Mouse (Mus musculus): ENCODE data around the gene Ciita. TPM values are rescaled to one million over a fixed set of nuclear protein-coding genes. Genes with fewer than 3 reads are reported as not detected.

The Ciita gene
- 0.37 and 0.51 TPM in 2 replicates for polyA plus RNA-seq (2015; fragmentation: Nextera tagmentation; extraction: Ambion mirVana)

- no peaks in the 10 kb centered on the region for H3K4me1 ChIP-seq
These were observed at the start of gene Ciita for GRCm38 (mm10) chr16:10479857-10480256. Gene Ciita, plus strand, starts transcription at chr16:10480059.

GRCm38 (mm10) chr16:10431911-10432310 is 47.9 kb upstream of the Ciita start:
- no peaks in the 10 kb centered on the region for H3K27me3 ChIP-seq
- no peak for ATAC-seq (replicated peaks)
- 65% methylated on average over 1 of the region's 1 CpGs for WGBS
- peaks cover 7% of the 10 kb centered on the region for H3K36me3 ChIP-seq
- H3K4me3 ChIP-seq, result no peak overlapping the region
- H3K4me2 ChIP-seq (replicated peaks), result no peak overlapping the region
- no peaks in the 10 kb centered on the region for H3K9me3 ChIP-seq
- H3K9ac ChIP-seq (replicated peaks), result no peak overlapping the region
- no peaks in the 10 kb centered on the region for H3K4me1 ChIP-seq
- no peak overlapping the region for H3K27ac ChIP-seq (replicated peaks)

More at GRCm38 (mm10) chr16:10479857-10480256, at the start of gene Ciita:
- no peak for ATAC-seq (replicated peaks)
- Histone ChIP-seq H3K27ac (replicated peaks) (no peak within 1 kb of the TSS), H3K9me3 (no peaks in the 10 kb centered on the region), H3K36me3 (no peaks in the 10 kb centered on the region), H3K9ac (replicated peaks) (no peak within 1 kb of the TSS), H3K4me2 (replicated peaks) (no peak within 1 kb of the TSS), H3K4me3 (no peak within 1 kb of the TSS), H3K27me3 (no peaks in the 10 kb centered on the region)
- 81% methylated on average over 5 of the region's 5 CpGs for WGBS

GRCm38 (mm10) chr16:10432387-10432786 is 47.5 kb upstream of the Ciita start:
- Histone ChIP-seq H3K4me1 (no peaks in the 10 kb centered on the region), H3K27me3 (no peaks in the 10 kb centered on the region)
- WGBS, result 92% methylated on average over 4 of the region's 4 CpGs

GRCm38 (mm10) chr16:10433344-10433743 is 46.5 kb upstream of the Ciita start:
- H3K27ac ChIP-seq (replicated peaks), result no peak overlapping the region
- no peak overlapping the region for H3K9ac ChIP-seq (replicated peaks)
- no peak overlapping the region for H3K4me3 ChIP-seq
- no peaks in the 10 kb centered on the region for H3K27me3 ChIP-seq
- H3K4me2 ChIP-seq (replicated peaks), result no peak overlapping the region
- WGBS, result 93% methylated on average over 5 of the region's 5 CpGs
- no peaks in the 10 kb centered on the region; the same call in 1 of the 2 replicates for H3K36me3 ChIP-seq
- no peak for ATAC-seq (replicated peaks)
- H3K9me3 ChIP-seq, result no peaks in the 10 kb centered on the region
- no peaks in the 10 kb centered on the region for H3K4me1 ChIP-seq

More at GRCm38 (mm10) chr16:10432387-10432786, 47.5 kb upstream of the Ciita start:
- peaks cover 2% of the 10 kb centered on the region; the same call in 1 of the 2 replicates for H3K36me3 ChIP-seq
- H3K4me3 ChIP-seq, result no peak overlapping the region
- no peaks in the 10 kb centered on the region for H3K9me3 ChIP-seq
- H3K9ac ChIP-seq (replicated peaks), result no peak overlapping the region
- no peak overlapping the region for H3K4me2 ChIP-seq (replicated peaks)
- ATAC-seq (replicated peaks), result no peak
- H3K27ac ChIP-seq (replicated peaks), result no peak overlapping the region

GRCm38 (mm10) chr16:10436166-10436565 is 43.7 kb upstream of the Ciita start:
- Histone ChIP-seq H3K9ac (replicated peaks) (no peak overlapping the region), H3K4me3 (no peak overlapping the region), H3K27me3 (no peaks in the 10 kb centered on the region), H3K4me1 (no peaks in the 10 kb centered on the region), H3K9me3 (no peaks in the 10 kb centered on the region), H3K4me2 (replicated peaks) (no peak overlapping the region), H3K36me3 (no peaks in the 10 kb centered on the region), H3K27ac (replicated peaks) (no peak overlapping the region)
- WGBS, result 90% methylated on average over 6 of the region's 6 CpGs
- ATAC-seq (replicated peaks), result no peak

GRCm38 (mm10) chr16:10438055-10438454 is 41.8 kb upstream of the Ciita start:
- no peaks in the 10 kb centered on the region for H3K27me3 ChIP-seq
- no peak overlapping the region for H3K9ac ChIP-seq (replicated peaks)
- no peak overlapping the region for H3K4me3 ChIP-seq
- no peaks in the 10 kb centered on the region for H3K4me1 ChIP-seq
- H3K36me3 ChIP-seq, result no peaks in the 10 kb centered on the region
- ATAC-seq (replicated peaks), result no peak
- no peaks in the 10 kb centered on the region for H3K9me3 ChIP-seq
- WGBS, result 82% methylated on average over 5 of the region's 5 CpGs
- no peak overlapping the region for H3K27ac ChIP-seq (replicated peaks)
- no peak overlapping the region for H3K4me2 ChIP-seq (replicated peaks)

- 92% methylated on average over 6 of the region's 6 CpGs for WGBS
- H3K4me3 ChIP-seq, result no peak overlapping the region
- ATAC-seq (replicated peaks), result no peak
- H3K36me3 ChIP-seq, result no peaks in the 10 kb centered on the region
- H3K27ac ChIP-seq (replicated peaks), result no peak overlapping the region
- H3K9ac ChIP-seq (replicated peaks), result no peak overlapping the region
- no peak overlapping the region for H3K4me2 ChIP-seq (replicated peaks)
- H3K4me1 ChIP-seq, result peaks cover 13% of the 10 kb centered on the region
- H3K9me3 ChIP-seq, result no peaks in the 10 kb centered on the region
- no peaks in the 10 kb centered on the region for H3K27me3 ChIP-seq
These were observed 38.5 kb upstream of the Ciita start for GRCm38 (mm10) chr16:10441328-10441727.

- 94% methylated on average over 4 of the region's 4 CpGs for WGBS
- H3K9me3 ChIP-seq, result no peaks in the 10 kb centered on the region
- no peak overlapping the region for H3K4me2 ChIP-seq (replicated peaks)
- no peak overlapping the region for H3K27ac ChIP-seq (replicated peaks)
- no peaks in the 10 kb centered on the region for H3K36me3 ChIP-seq
- H3K4me3 ChIP-seq, result no peak overlapping the region
- ATAC-seq (replicated peaks), result no peak
- peaks cover 18% of the 10 kb centered on the region for H3K4me1 ChIP-seq
- H3K9ac ChIP-seq (replicated peaks), result no peak overlapping the region
- H3K27me3 ChIP-seq, result no peaks in the 10 kb centered on the region
These were observed 38.1 kb upstream of the Ciita start for GRCm38 (mm10) chr16:10441761-10442160.

- H3K36me3 ChIP-seq, result no peaks in the 10 kb centered on the region
- H3K27ac ChIP-seq (replicated peaks), result no peak overlapping the region
- no peak overlapping the region for H3K9ac ChIP-seq (replicated peaks)
- ATAC-seq (replicated peaks), result no peak
- H3K4me3 ChIP-seq, result no peak overlapping the region
- no peak overlapping the region for H3K4me2 ChIP-seq (replicated peaks)
- H3K9me3 ChIP-seq, result no peaks in the 10 kb centered on the region
- peaks cover 25% of the 10 kb centered on the region for H3K4me1 ChIP-seq
- H3K27me3 ChIP-seq, result no peaks in the 10 kb centered on the region
These were observed 36.1 kb upstream of the Ciita start for GRCm38 (mm10) chr16:10443723-10444122.

GRCm38 (mm10) chr16:10446573-10447263 is 33.1 kb upstream of the Ciita start:
- Histone ChIP-seq H3K9me3 (no peaks in the 10 kb centered on the region), H3K4me3 (peak overlapping the region; percentile 65), H3K4me2 (replicated peaks) (peak overlapping the region; percentile 86), H3K27ac (replicated peaks) (peak overlapping the region; percentile 89), H3K9ac (replicated peaks) (peak overlapping the region; percentile 88), H3K4me1 (peaks cover 25% of the 10 kb centered on the region), H3K36me3 (no peaks in the 10 kb centered on the region), H3K27me3 (no peaks in the 10 kb centered on the region)
- ATAC-seq (replicated peaks), result peak; percentile 83
- 6% methylated on average over 13 of the region's 13 CpGs for WGBS

GRCm38 (mm10) chr16:10447264-10447594 is 32.6 kb upstream of the Ciita start, which contains the start of gene Tvp23a:
Gene Tvp23a, minus strand, starts transcription at chr16:10447362.
- H3K36me3 ChIP-seq, result no peaks in the 10 kb centered on the region

GRCm38 (mm10) chr16:10447781-10448180 is 32.1 kb upstream of the Ciita start:
- Histone ChIP-seq H3K27me3 (no peaks in the 10 kb centered on the region), H3K4me1 (peaks cover 29% of the 10 kb centered on the region), H3K9ac (replicated peaks) (peak overlapping the region; percentile 88), H3K27ac (replicated peaks) (peak overlapping the region; percentile 89), H3K4me3 (peak overlapping the region; percentile 65), H3K4me2 (replicated peaks) (peak overlapping the region; percentile 86), H3K36me3 (no peaks in the 10 kb centered on the region), H3K9me3 (no peaks in the 10 kb centered on the region)
- 82% methylated on average over 2 of the region's 2 CpGs for WGBS
- no peak for ATAC-seq (replicated peaks)

More at GRCm38 (mm10) chr16:10447264-10447594, 32.6 kb upstream of the Ciita start, which contains the start of gene Tvp23a:
- Histone ChIP-seq H3K4me2 (replicated peaks) (peak within 1 kb of the TSS; percentile 86), H3K27me3 (no peaks in the 10 kb centered on the region), H3K9me3 (no peaks in the 10 kb centered on the region), H3K4me3 (peak within 1 kb of the TSS; percentile 65), H3K9ac (replicated peaks) (peak within 1 kb of the TSS; percentile 88), H3K4me1 (peaks cover 26% of the 10 kb centered on the region), H3K27ac (replicated peaks) (peak within 1 kb of the TSS; percentile 89)
- WGBS, result 1% methylated on average over 12 of the region's 12 CpGs
- ATAC-seq (replicated peaks), result peak; percentile 99

GRCm38 (mm10) chr16:10448931-10449330 is 30.9 kb upstream of the Ciita start:
- no peaks in the 10 kb centered on the region for H3K36me3 ChIP-seq
- H3K27ac ChIP-seq (replicated peaks), result no peak overlapping the region
- 91% methylated on average over 9 of the region's 9 CpGs for WGBS
- H3K4me3 ChIP-seq, result no peak overlapping the region
- H3K27me3 ChIP-seq, result no peaks in the 10 kb centered on the region
- no peak for ATAC-seq (replicated peaks)
- peaks cover 29% of the 10 kb centered on the region for H3K4me1 ChIP-seq
- no peak overlapping the region for H3K9ac ChIP-seq (replicated peaks)
- H3K9me3 ChIP-seq, result no peaks in the 10 kb centered on the region
- H3K4me2 ChIP-seq (replicated peaks), result no peak overlapping the region
